Mouse (Mus musculus) kidney, adult 11 months (tissue): ENCODE measurements at regions not wholly inside any gene's neighbourhood (a gene's known extent, or its start where the extent isn't known, plus 50 kb on each side); places are given as distances from the start of the nearest gene placed in this dataset.

Source experiments
- DNase-seq: peaks from one replicate; pipeline ENCODE4 v3.0.0; 2022

- DNase-seq = no peak
Observed at GRCm38 (mm10) chr4:22300206-22300605, 57.1 kb upstream of the Fbxl4 start.

DNA sequence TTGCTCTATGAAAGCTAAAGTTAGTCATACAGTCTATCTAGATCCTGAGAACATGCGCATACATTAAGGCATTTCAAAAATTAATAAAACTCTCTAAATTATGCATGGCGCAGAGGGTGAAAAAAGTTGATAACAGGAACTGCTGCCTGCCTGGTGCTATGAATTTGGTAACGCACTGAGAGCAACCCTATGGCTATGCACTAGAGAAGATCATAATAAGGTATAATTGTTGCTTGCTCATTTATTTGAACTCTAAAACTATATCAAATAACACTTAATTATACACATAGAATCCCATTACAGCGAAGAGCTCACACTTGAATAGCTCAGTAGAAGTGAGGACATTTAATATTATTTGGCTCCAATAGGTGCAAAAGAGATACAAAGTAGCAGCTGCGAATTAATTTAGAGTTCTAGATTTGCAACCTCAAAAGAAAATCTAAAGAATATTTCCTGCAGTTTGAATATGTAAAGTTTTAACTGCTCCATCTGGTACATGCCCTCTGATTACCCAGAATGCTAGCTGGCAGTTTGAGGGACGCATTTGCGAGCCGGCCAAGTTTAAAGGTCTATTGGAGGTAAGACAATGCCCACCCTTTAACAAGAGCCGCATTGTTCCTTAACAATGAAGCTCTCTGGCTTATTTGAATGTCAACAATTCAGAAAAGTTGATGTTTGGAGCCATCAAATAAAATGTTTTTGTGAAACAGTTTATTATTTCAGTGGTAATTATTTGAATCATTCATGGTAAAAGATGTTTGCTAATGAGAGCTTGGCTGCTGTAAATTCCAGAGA lies 56.0 kb upstream of the Fbxl4 start:
- DNase-seq = no peak

DNA sequence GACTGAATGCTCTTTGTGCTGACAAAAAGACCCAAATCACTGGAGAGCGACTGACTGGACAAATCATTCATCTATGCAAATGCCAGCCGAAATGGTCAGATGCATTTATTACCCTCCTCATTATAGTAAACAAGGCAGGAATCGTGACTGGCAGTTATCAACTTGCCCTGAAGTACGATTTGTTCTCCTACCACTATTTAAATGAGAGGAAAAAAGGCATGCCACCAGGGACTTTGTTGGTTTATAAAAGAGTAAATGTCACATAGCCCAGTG lies 55.5 kb upstream of the Fbxl4 start:
- no peak for DNase-seq

DNA sequence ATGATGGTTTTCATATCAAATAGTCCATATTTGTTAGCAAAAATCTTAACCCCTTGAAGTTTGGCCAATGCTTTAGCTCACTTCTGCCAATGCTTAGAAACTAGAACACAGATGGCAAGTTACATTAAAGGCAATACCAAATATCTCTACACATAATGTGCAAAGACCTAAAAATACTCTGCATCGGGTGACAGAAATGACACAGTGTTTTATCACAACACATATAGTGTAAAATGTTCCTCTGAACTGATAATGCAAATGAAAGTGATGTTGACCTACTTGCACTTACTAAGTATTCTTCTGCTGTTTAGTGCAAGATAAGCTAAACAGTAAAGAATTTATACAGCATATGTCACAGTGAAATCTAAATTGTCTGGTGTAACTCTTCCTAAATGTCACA lies 55.1 kb upstream of the Fbxl4 start:
- DNase-seq = no peak
